Mouse (Mus musculus) left cerebral cortex, postnatal 4 days (tissue): ENCODE data around the gene Ribc2. TPM values are rescaled to one million over a fixed set of nuclear protein-coding genes. Genes with fewer than 3 reads are reported as not detected.

Source experiments
- DNase-seq: peaks from one replicate; pipeline ENCODE4 v3.0.0-alpha.2; 2022
- intact Hi-C: fragments of 180-260 bp; cut with DNase I; formaldehyde crosslinking; loops from one replicate; pipeline ENCODE4 v1.15.1; 2025
- total RNA-seq, 2 experiments: library from RNA; stranded (reverse); gene quantifications; 2 replicates each; pipeline ENCODE4 v1.2.3; 2021

Ribc2 gene
- under 1 TPM; 0.24 to 0.30 TPM for total RNA-seq

- intact Hi-C loops: no loop called here
- DNase-seq: peak; percentile 82
These were observed at the start of gene Ribc2, which contains the start of gene Smc1b for GRCm38 (mm10) chr15:85131275-85132192. Gene Ribc2 (plus strand): TSS chr15:85132078. Gene Smc1b (minus strand): TSS chr15:85131964.

GRCm38 (mm10) chr15:85085641-85086040, 46.2 kb upstream of the Ribc2 start:
- DNase-seq: no peak
- intact Hi-C loops: no loop called here

GRCm38 (mm10) chr15:85132193-85132520, 279 bp downstream of the Ribc2 start:
- intact Hi-C loops: no loop called here
- DNase-seq: no peak

GRCm38 (mm10) chr15:85135143-85135542, 3.3 kb downstream of the Ribc2 start:
- no peak for DNase-seq
- intact Hi-C loops: no loop called here

- no peak for DNase-seq
- intact Hi-C loops: no loop called here
These were observed 9.4 kb downstream of the Ribc2 start for GRCm38 (mm10) chr15:85141290-85141689.

- no peak for DNase-seq
These were observed 10.6 kb downstream of the Ribc2 start for GRCm38 (mm10) chr15:85142441-85142840.

GRCm38 (mm10) chr15:85143161-85143560, 11.3 kb downstream of the Ribc2 start:
- intact Hi-C loops: no loop called here
- DNase-seq: no peak

More at GRCm38 (mm10) chr15:85142441-85142840, 10.6 kb downstream of the Ribc2 start:
- intact Hi-C loops: no loop called here

GRCm38 (mm10) chr15:85143747-85144146, 11.9 kb downstream of the Ribc2 start:
- intact Hi-C loops: no loop called here
- no peak for DNase-seq

GRCm38 (mm10) chr15:85144249-85144648, 12.4 kb downstream of the Ribc2 start:
- DNase-seq: no peak
- intact Hi-C loops: no loop called here

GRCm38 (mm10) chr15:85151433-85151918, 19.6 kb downstream of the Ribc2 start:
- DNase-seq: peak; percentile 86
- intact Hi-C loops: loop anchor here (5.0 kb wide), 2 partner anchors 81 to 96 kb away; no protein-coding TSS in a partner anchor

- intact Hi-C loops: loop anchor here (5.0 kb wide), 2 partner anchors 80 to 95 kb away; no protein-coding TSS in a partner anchor
- no peak for DNase-seq
These were observed 20.7 kb downstream of the Ribc2 start for GRCm38 (mm10) chr15:85152577-85152976.

GRCm38 (mm10) chr15:85154091-85154490, 22.2 kb downstream of the Ribc2 start:
- no peak for DNase-seq
- intact Hi-C loops: loop anchor here (5.0 kb wide), 2 partner anchors 78 to 93 kb away; no protein-coding TSS in a partner anchor

- intact Hi-C loops: no loop called here
- DNase-seq: no peak
These were observed 24.3 kb downstream of the Ribc2 start for GRCm38 (mm10) chr15:85156198-85156597.

GRCm38 (mm10) chr15:85161416-85161815, 29.5 kb downstream of the Ribc2 start:
- intact Hi-C loops: no loop called here
- DNase-seq: no peak

GRCm38 (mm10) chr15:85162693-85163663, 31.1 kb downstream of the Ribc2 start:
- no peak for DNase-seq
- intact Hi-C loops: no loop called here

GRCm38 (mm10) chr15:85166433-85166933, 34.6 kb downstream of the Ribc2 start:
- DNase-seq: peak; percentile 31
- intact Hi-C loops: no loop called here

GRCm38 (mm10) chr15:85167086-85167679, 35.3 kb downstream of the Ribc2 start:
- no peak for DNase-seq
- intact Hi-C loops: no loop called here

GRCm38 (mm10) chr15:85172054-85172453, 40.2 kb downstream of the Ribc2 start:
- intact Hi-C loops: no loop called here
- no peak for DNase-seq

- DNase-seq: no peak
- intact Hi-C loops: no loop called here
These were observed 41.5 kb downstream of the Ribc2 start for GRCm38 (mm10) chr15:85173425-85173824.

GRCm38 (mm10) chr15:85174060-85174459, 42.2 kb downstream of the Ribc2 start:
- no peak for DNase-seq
- intact Hi-C loops: no loop called here
